Mouse (Mus musculus) CH12.LX (cell line): ENCODE results near the gene Gm20547. TPM values are rescaled to one million over a fixed set of nuclear protein-coding genes. Genes with fewer than 3 reads are reported as not detected.

Experiments
- DNase-seq: peaks from one replicate; pipeline ENCODE4 v3.0.0-alpha.2; 2013; ENCODE audit errors: extremely low read depth
- H3K27ac ChIP-seq: 2 replicates; pipeline ENCODE4 v1.5.1; 2012; ENCODE audit warnings: low read depth, mild to moderate bottlenecking, control low read depth, moderate library complexity; ENCODE audit not compliant: insufficient read depth
- H3K27me3 ChIP-seq: replicated peaks from 2 replicates; pipeline ENCODE3; 2012; ENCODE audit warnings: inconsistent platforms
- H3K36me3 ChIP-seq, 2 experiments: replicated peaks in 1 of 2; 2 replicates each; pipeline versions ENCODE3 to v1.6.1; 2012; ENCODE audit warnings: inconsistent platforms in 1 of 2, low read length in 1 of 2, mild to moderate bottlenecking in 1 of 2, mixed read lengths in 1 of 2, moderate library complexity in 1 of 2; ENCODE audit not compliant: control insufficient read depth in 1 of 2, insufficient read depth in 1 of 2
- H3K4me1 ChIP-seq, 2 experiments: 2 replicates each; pipeline ENCODE4 v1.6.1; 2012; ENCODE audit warnings: inconsistent platforms in 1 of 2, moderate library complexity in 1 of 2; ENCODE audit not compliant: insufficient read depth in 2 of 2, control insufficient read depth in 1 of 2
- H3K4me2 ChIP-seq: 2 replicates; pipeline ENCODE4 v1.6.1; 2012; ENCODE audit warnings: low read depth, mild to moderate bottlenecking, control low read depth; ENCODE audit not compliant: poor library complexity, insufficient read depth, severe bottlenecking
- H3K4me3 ChIP-seq, 3 experiments: fragments of 150-350 bp in 1 of 3; sonication (generic) in 1 of 3; replicated peaks in 1 of 3; 2 replicates each; pipeline versions ENCODE3 to v1.5.1; 2011 to 2012; ENCODE audit warnings: low read depth in 2 of 3, low read length in 2 of 3, mild to moderate bottlenecking in 2 of 3, moderate library complexity in 2 of 3, control low read depth in 1 of 3, improper control_type of control experiment in 1 of 3, inconsistent platforms in 1 of 3, mixed read lengths in 1 of 3; ENCODE audit not compliant: poor library complexity in 1 of 3
- H3K79me2 ChIP-seq: replicated peaks from 2 replicates; pipeline ENCODE4 v1.6.1; 2012; ENCODE audit warnings: mild to moderate bottlenecking, moderate library complexity; ENCODE audit not compliant: control insufficient read depth, poor library complexity, insufficient read depth, severe bottlenecking; ENCODE audit errors: extremely low read depth
- H3K9ac ChIP-seq: 2 replicates; pipeline ENCODE4 v1.6.1; 2012; ENCODE audit warnings: low read depth, mild to moderate bottlenecking, control low read depth, moderate library complexity; ENCODE audit not compliant: insufficient read depth
- H3K9me3 ChIP-seq: replicated peaks from 2 replicates; pipeline ENCODE3; 2012; ENCODE audit warnings: low read length, inconsistent platforms, mixed read lengths
- BHLHE40 ChIP-seq: IDR thresholded peaks from 2 replicates; pipeline ENCODE4 v1.6.1; 2011; ENCODE audit warnings: mild to moderate bottlenecking, low read depth, low read length, improper control_type of control experiment
- E2F4 ChIP-seq: IDR thresholded peaks from 2 replicates; pipeline ENCODE4 v1.6.1; 2011; ENCODE audit warnings: low read depth, low read length, improper control_type of control experiment; ENCODE audit not compliant: insufficient replicate concordance
- ELF1 ChIP-seq: IDR thresholded peaks from 2 replicates; pipeline ENCODE4 v1.6.1; 2014; ENCODE audit warnings: low read depth, mild to moderate bottlenecking, inconsistent platforms, low read length, improper control_type of control experiment
- EP300 ChIP-seq: IDR thresholded peaks from 2 replicates; pipeline ENCODE4 v1.6.1; 2011; ENCODE audit warnings: low read length, improper control_type of control experiment
- ETS1 ChIP-seq: conservative IDR thresholded peaks from 2 replicates; pipeline ENCODE4 v1.6.1; 2012; ENCODE audit warnings: low read depth, mild to moderate bottlenecking, inconsistent platforms, low read length, improper control_type of control experiment, moderate library complexity
- GABPA ChIP-seq: IDR thresholded peaks from 2 replicates; pipeline ENCODE4 v1.6.1; 2012; ENCODE audit warnings: low read depth, low read length, improper control_type of control experiment, inconsistent platforms; ENCODE audit not compliant: insufficient replicate concordance
- HCFC1 ChIP-seq: IDR thresholded peaks from 2 replicates; pipeline ENCODE4 v1.6.1; 2012; ENCODE audit warnings: low read depth, mild to moderate bottlenecking, inconsistent platforms, low read length, improper control_type of control experiment
- IRF4 ChIP-seq: IDR thresholded peaks from 2 replicates; pipeline ENCODE4 v1.6.1; 2014; ENCODE audit warnings: low read depth, mild to moderate bottlenecking, inconsistent platforms, low read length, improper control_type of control experiment
- JUN ChIP-seq: IDR thresholded peaks from 2 replicates; pipeline ENCODE4 v1.6.1; 2011; ENCODE audit warnings: low read depth, mild to moderate bottlenecking, low read length, improper control_type of control experiment, moderate library complexity; ENCODE audit not compliant: insufficient read depth
- JUND ChIP-seq: conservative IDR thresholded peaks from 2 replicates; pipeline ENCODE4 v1.6.1; 2011; ENCODE audit warnings: low read depth, low read length, improper control_type of control experiment
- KAT2A ChIP-seq: IDR thresholded peaks from 2 replicates; pipeline ENCODE4 v1.6.1; 2012; ENCODE audit warnings: low read length, improper control_type of control experiment, inconsistent platforms; ENCODE audit not compliant: insufficient replicate concordance
- MAX ChIP-seq: IDR thresholded peaks from 2 replicates; pipeline ENCODE4 v1.6.1; 2011; ENCODE audit warnings: low read length, improper control_type of control experiment
- MEF2A ChIP-seq: IDR thresholded peaks from 2 replicates; pipeline ENCODE4 v1.6.1; 2014; ENCODE audit warnings: low read depth, mild to moderate bottlenecking, inconsistent platforms, low read length, improper control_type of control experiment, borderline replicate concordance
- MYC ChIP-seq: IDR thresholded peaks from 2 replicates; pipeline ENCODE4 v1.6.1; 2011; ENCODE audit warnings: low read depth, mild to moderate bottlenecking, improper control_type of control experiment, low read length
- NRF1 ChIP-seq: IDR thresholded peaks from 2 replicates; pipeline ENCODE4 v1.6.1; 2014; ENCODE audit warnings: low read depth, mild to moderate bottlenecking, inconsistent platforms, low read length, improper control_type of control experiment, moderate library complexity
- POLR2AphosphoS2 ChIP-seq: IDR thresholded peaks from 2 replicates; pipeline ENCODE4 v1.6.1; 2011; ENCODE audit warnings: low read depth, low read length, improper control_type of control experiment
- RCOR1 ChIP-seq: conservative IDR thresholded peaks from 2 replicates; pipeline ENCODE4 v1.6.1; 2012; ENCODE audit warnings: low read depth, mild to moderate bottlenecking, inconsistent platforms, low read length, improper control_type of control experiment
- SIN3A ChIP-seq: IDR thresholded peaks from 2 replicates; pipeline ENCODE4 v1.6.1; 2012; ENCODE audit warnings: low read length, improper control_type of control experiment, inconsistent platforms
- SMC3 ChIP-seq: IDR thresholded peaks from 2 replicates; pipeline ENCODE4 v1.6.1; 2011; ENCODE audit warnings: low read depth, low read length, improper control_type of control experiment
- TBP ChIP-seq: conservative IDR thresholded peaks from 2 replicates; pipeline ENCODE4 v1.6.1; 2011; ENCODE audit warnings: low read depth, low read length, improper control_type of control experiment
- USF1 ChIP-seq: IDR thresholded peaks from 2 replicates; pipeline ENCODE4 v1.6.1; 2014; ENCODE audit warnings: low read depth, mild to moderate bottlenecking, inconsistent platforms, low read length, improper control_type of control experiment
- ZC3H11A ChIP-seq: IDR thresholded peaks from 2 replicates; pipeline ENCODE4 v1.6.1; 2012; ENCODE audit warnings: low read depth, mild to moderate bottlenecking, inconsistent platforms, low read length, improper control_type of control experiment
- ZKSCAN1 ChIP-seq: IDR thresholded peaks from 2 replicates; pipeline ENCODE4 v1.6.1; 2012; ENCODE audit warnings: low read depth, inconsistent platforms, low read length, improper control_type of control experiment, borderline replicate concordance
- ZNF384 ChIP-seq: IDR thresholded peaks from 2 replicates; pipeline ENCODE4 v1.6.1; 2012; ENCODE audit warnings: low read depth, low read length, improper control_type of control experiment, inconsistent platforms
- dilution Hi-C: fragments of 300-500 bp; cut with MboI; formaldehyde crosslinking; loops from 2 replicates; pipeline ENCODE4 v1.14.3; 2020; ENCODE audit warnings: low sequenced_read_pairs; ENCODE audit not compliant: extremely low pct_unique_long_range_greater_than_20kb, extremely low pct_ligation_motif_present
- in situ Hi-C: fragments of 300-500 bp; cut with MboI; formaldehyde crosslinking; loops from 3 replicates; pipeline ENCODE4 v1.14.3; 2019; ENCODE audit warnings: low sequenced_read_pairs, low pct_ligation_motif_present, low pct_unique_long_range_greater_than_20kb, mixed read lengths
- polyA plus RNA-seq: library from polyadenylated mRNA; unstranded; fragments of >175 nt; gene quantifications from 2 replicates; pipeline ENCODE4 v1.2.1, GENCODE M21; 2012; ENCODE audit warnings: low read depth; ENCODE audit not compliant: insufficient read length
- total RNA-seq, 2 experiments: library from RNA; depleted of rRNA; stranded (reverse); fragments of 300-350 nt in 1 of 2; fragments of >200 nt in 1 of 2; gene quantifications; 2 replicates each; pipeline ENCODE4 v1.2.3; 2012 to 2014

Gene Gm20547
- total and polyA plus RNA-seq, 3 experiments = not detected

DNA sequence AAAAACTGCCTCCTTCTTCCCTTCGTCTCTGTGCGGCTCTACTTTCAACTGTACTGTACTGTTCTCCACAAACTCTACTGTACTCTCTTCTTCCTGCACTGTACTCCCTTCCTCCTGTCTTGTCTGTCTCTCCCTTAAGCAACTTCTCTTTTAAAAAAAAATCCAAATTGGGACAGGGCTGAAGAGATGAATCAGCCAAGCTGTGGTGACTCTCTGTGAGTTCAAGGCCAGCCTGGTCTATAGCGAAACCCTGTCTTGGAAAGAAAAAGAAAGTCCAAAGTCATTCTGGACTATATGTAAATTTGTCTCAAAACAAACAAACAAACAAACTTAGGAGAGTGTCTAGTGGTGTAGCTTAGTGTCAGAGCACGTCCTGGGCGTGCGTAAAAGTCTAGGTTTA lies 7.5 kb downstream of the Gm20547 start:
- H3K27ac ChIP-seq = no peak overlapping the region
- H3K79me2 ChIP-seq = no peaks in the 10 kb centered on the region
- H3K36me3 ChIP-seq = no peaks in the 10 kb centered on the region
- no peak for DNase-seq
- no peak overlapping the region for H3K9ac ChIP-seq
- TF ChIP-seq ZC3H11A (no peak), USF1 (no peak), HCFC1 (no peak), ZKSCAN1 (no peak), SIN3A (no peak), GABPA (no peak), KAT2A (no peak), E2F4 (no peak), BHLHE40 (no peak), SMC3 (no peak), TBP (no peak), MEF2A (no peak), ZNF384 (no peak)
- H3K27me3 ChIP-seq = no peaks in the 10 kb centered on the region
- H3K4me2 ChIP-seq = no peak overlapping the region
- no peak overlapping the region for H3K4me3 ChIP-seq
- peaks cover 0 to 6% of the 10 kb centered on the region in 2 experiments; a peak in 2 of 4 replicates for H3K4me1 ChIP-seq
- dilution Hi-C loops (no loop called here), in situ Hi-C loops (no loop called here)
- no peaks in the 10 kb centered on the region for H3K9me3 ChIP-seq

DNA sequence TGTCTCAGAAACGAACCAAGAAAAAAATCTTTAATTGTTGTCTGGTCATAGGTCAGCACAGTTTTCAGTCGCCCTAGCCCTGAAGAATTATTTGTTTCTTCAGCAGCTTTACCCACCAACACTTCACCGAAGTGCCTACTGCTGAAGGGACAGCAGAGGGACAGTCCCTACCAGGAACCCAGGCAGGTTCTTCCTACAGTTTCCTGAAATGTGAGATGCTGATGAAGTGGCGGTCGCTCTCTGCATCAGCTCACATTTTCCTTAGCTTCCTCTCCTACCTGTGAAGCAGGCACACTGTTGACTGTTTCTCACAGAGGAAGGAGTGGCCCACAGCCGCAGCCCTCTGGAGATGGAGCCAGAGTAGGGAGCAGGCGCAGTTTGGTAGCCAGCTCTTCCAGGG lies 15.9 kb downstream of the Gm20547 start:
- DNase-seq = peak; percentile 51
- Histone ChIP-seq H3K4me2 (peak overlapping the region; percentile 10; the same call in 1 of the 2 replicates), H3K27me3 (no peaks in the 10 kb centered on the region), H3K27ac (no peak overlapping the region), H3K4me1 (peaks cover 5 to 28% of the 10 kb centered on the region in 2 experiments; a peak in 3 of 4 replicates), H3K4me3 (no peak overlapping the region), H3K79me2 (no peaks in the 10 kb centered on the region), H3K9me3 (no peaks in the 10 kb centered on the region), H3K36me3 (no peaks in the 10 kb centered on the region), H3K9ac (no peak overlapping the region)
- TF ChIP-seq MAX (no peak), POLR2AphosphoS2 (no peak), SIN3A (no peak), BHLHE40 (0 out of 2 replicates have a peak, but pooled peaks have one; percentile 23), MYC (no peak), EP300 (0 out of 2 replicates have a peak, but pooled peaks have one; percentile 48), TBP (no peak), MEF2A (no peak), NRF1 (no peak), JUND (no peak), SMC3 (no peak), JUN (no peak), HCFC1 (no peak), IRF4 (no peak), ETS1 (no peak; the same call in 1 of the 2 replicates), RCOR1 (0 out of 2 replicates have a peak, but pooled peaks have one; percentile 34), ELF1 (peak; percentile 53)
- dilution Hi-C loops = no loop called here
- in situ Hi-C loops = no loop called here
